Mouse (Mus musculus) adrenal gland (tissue): ENCODE data around the gene Krit1.
"Not testable (repeated sequence)": the region's sequence is repeated elsewhere in the genome, so short reads cannot be mapped to it uniquely, and the experiment has no call there.

ENCODE experiments used
- intact Hi-C: fragments of 180-260 bp; cut with DNase I; formaldehyde crosslinking; loops from one replicate; pipeline ENCODE4 v1.15.1; 2025
- long read RNA-seq, 2 experiments: library from polyadenylated mRNA; unstranded; transcript quantifications; one replicate each; pipeline ENCODE4 v2.0.0; 2020; ENCODE audit warnings: borderline replicate concordance in 1 of 2; ENCODE audit not compliant: insufficient replicate concordance in 1 of 2

Gene Krit1
- long read RNA-seq, experiment 1, full-length matches to known transcripts: 10 of 36 reads
- long read RNA-seq, experiment 1, partial matches to known transcripts: 12 of 36 reads
- long read RNA-seq, experiment 1, other reads (novel, unspliced or antisense): 14 of 36 reads
- long read RNA-seq, experiment 2, full-length matches to known transcripts: 4 of 34 reads
- long read RNA-seq, experiment 2, partial matches to known transcripts: 7 of 34 reads
- long read RNA-seq, experiment 2, other reads (novel, unspliced or antisense): 23 of 34 reads

- intact Hi-C loops: loop anchor here (5.0 kb wide), 1 partner anchor 155 kb away; no protein-coding TSS in a partner anchor
Observed at GRCm38 (mm10) chr5:3802433-3803291, at the start of gene Krit1, which contains the start of gene Ankib1. Gene Krit1 (plus strand): TSS chr5:3803184. Gene Ankib1 (minus strand): TSS chr5:3802925.

GRCm38 (mm10) chr5:3771512-3771911 lies 31.5 kb upstream of the Krit1 start:
- intact Hi-C loops: no loop called here

- intact Hi-C loops: no loop called here
Observed at GRCm38 (mm10) chr5:3772017-3772416, 31.0 kb upstream of the Krit1 start.

- intact Hi-C loops: no loop called here
Observed at GRCm38 (mm10) chr5:3782670-3783069, 20.3 kb upstream of the Krit1 start.

- intact Hi-C loops: no loop called here
Observed at GRCm38 (mm10) chr5:3783947-3784681, 18.9 kb upstream of the Krit1 start.

- intact Hi-C loops: no loop called here
Observed at GRCm38 (mm10) chr5:3784751-3785496, 18.1 kb upstream of the Krit1 start.

GRCm38 (mm10) chr5:3787548-3787947 lies 15.4 kb upstream of the Krit1 start:
- intact Hi-C loops: no loop called here

- intact Hi-C loops: no loop called here
Observed at GRCm38 (mm10) chr5:3791048-3791447, 11.9 kb upstream of the Krit1 start.

- intact Hi-C loops: not testable (repeated sequence)
Observed at GRCm38 (mm10) chr5:3797101-3797500, 5.9 kb upstream of the Krit1 start.

GRCm38 (mm10) chr5:3798656-3799055 lies 4.3 kb upstream of the Krit1 start:
- intact Hi-C loops: not testable (repeated sequence)

- intact Hi-C loops: loop anchor here (5.0 kb wide), 1 partner anchor 153 kb away; no protein-coding TSS in a partner anchor
Observed at GRCm38 (mm10) chr5:3800041-3800440, 2.9 kb upstream of the Krit1 start.

GRCm38 (mm10) chr5:3800881-3801280 lies 2.1 kb upstream of the Krit1 start:
- intact Hi-C loops: loop anchor here (5.0 kb wide), 1 partner anchor 154 kb away; no protein-coding TSS in a partner anchor

- intact Hi-C loops: loop anchor here (5.0 kb wide), 1 partner anchor 155 kb away; no protein-coding TSS in a partner anchor
Observed at GRCm38 (mm10) chr5:3801672-3802432, 1.1 kb upstream of the Krit1 start.

- intact Hi-C loops: loop anchor here (5.0 kb wide), 1 partner anchor 156 kb away; no protein-coding TSS in a partner anchor
Observed at GRCm38 (mm10) chr5:3803292-3804165, 545 bp downstream of the Krit1 start.

- intact Hi-C loops: no loop called here
Observed at GRCm38 (mm10) chr5:3808472-3808871, 5.5 kb downstream of the Krit1 start.

GRCm38 (mm10) chr5:3834107-3834506 lies 31.1 kb downstream of the Krit1 start:
- intact Hi-C loops: loop anchor here (10.0 kb wide), 1 partner anchor 241 kb away; no protein-coding TSS in a partner anchor

- intact Hi-C loops: no loop called here
Observed at GRCm38 (mm10) chr5:3845026-3845425, 42.0 kb downstream of the Krit1 start, which contains the start of gene Lrrd1. Gene Lrrd1 (plus strand): TSS chr5:3845173.

GRCm38 (mm10) chr5:3870161-3870560 lies 67.2 kb downstream of the Krit1 start:
- intact Hi-C loops: no loop called here

- intact Hi-C loops: no loop called here
Observed at GRCm38 (mm10) chr5:3872348-3872747, 69.4 kb downstream of the Krit1 start.
